Mouse (Mus musculus) lung, adult 2 months (tissue): ENCODE measurements at regions not wholly inside any gene's neighbourhood (a gene's known extent, or its start where the extent isn't known, plus 50 kb on each side); places are given as distances from the start of the nearest gene placed in this dataset.

Experiments
- CTCF ChIP-seq: fragments of 200-500 bp; IDR thresholded peaks from 2 replicates; pipeline ENCODE4 v1.5.1; 2011; ENCODE audit warnings: mild to moderate bottlenecking, low read length, control low read depth; ENCODE audit not compliant: insufficient read depth
- POLR2A ChIP-seq: fragments of 200-500 bp; IDR thresholded peaks from 2 replicates; pipeline ENCODE4 v1.6.1; 2011; ENCODE audit warnings: low read depth, mild to moderate bottlenecking, control low read depth, low read length, borderline replicate concordance; ENCODE audit errors: extremely low read depth

DNA sequence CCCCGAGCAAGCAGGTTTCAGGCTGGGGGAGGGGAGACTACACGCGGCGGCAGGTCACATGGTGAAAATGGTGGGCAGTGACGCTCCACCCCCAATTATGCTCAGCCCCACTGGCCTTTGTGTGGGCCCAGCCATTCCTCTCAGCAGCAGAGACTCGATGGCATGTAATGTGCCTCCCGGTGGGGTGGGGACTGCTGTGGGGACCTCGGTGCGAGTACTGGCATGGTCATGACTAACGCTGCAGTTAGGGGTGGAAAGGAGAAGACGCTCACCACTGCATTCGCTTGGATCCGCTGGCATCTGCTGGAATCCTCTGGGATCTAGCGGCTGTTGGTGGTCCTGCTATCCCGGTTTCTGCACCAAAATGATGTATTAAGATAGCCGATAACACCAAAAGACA, 86.0 kb upstream of the Lemd2 start:
- no peak for TF ChIP-seq CTCF
- TF ChIP-seq POLR2A, result no peak
